Mouse (Mus musculus) midbrain, embryonic 14.5 days (tissue): ENCODE data around the gene Cntrl. TPM values are rescaled to one million over a fixed set of nuclear protein-coding genes. Genes with fewer than 3 reads are reported as not detected.

ENCODE experiments used
- ATAC-seq: fragments of 200-750 bp; cut with Nextera tagmentation; 2 replicates; pipeline ENCODE4 v1.8.0; 2017; ENCODE audit warnings: moderate number of reproducible peaks, moderate library complexity; ENCODE audit not compliant: low FRiP score, low TSS enrichment
- DNase-seq: peaks from one replicate; pipeline ENCODE4 v3.0.0-alpha.2; 2015
- H3K27ac ChIP-seq: fragments of 300-500 bp; sonication (generic); replicated peaks from 2 replicates; pipeline ENCODE4 v1.5.1; 2014; ENCODE audit warnings: mild to moderate bottlenecking, low read depth, low read length, moderate library complexity
- H3K27me3 ChIP-seq: fragments of 300-500 bp; sonication (generic); 2 replicates; pipeline ENCODE4 v1.6.1; 2014; ENCODE audit warnings: low read length, control low read depth, mixed read lengths; ENCODE audit not compliant: control insufficient read depth, insufficient read depth
- H3K36me3 ChIP-seq: fragments of 300-500 bp; sonication (generic); 2 replicates; pipeline ENCODE4 v1.6.1; 2014; ENCODE audit warnings: low read length, control low read depth; ENCODE audit not compliant: control insufficient read depth, insufficient read depth
- H3K4me1 ChIP-seq: fragments of 300-500 bp; sonication (generic); 2 replicates; pipeline ENCODE4 v1.6.1; 2014; ENCODE audit warnings: mild to moderate bottlenecking, antibody characterized with exemption, low read length, control low read depth; ENCODE audit not compliant: control insufficient read depth, insufficient read depth
- H3K4me2 ChIP-seq: fragments of 300-500 bp; sonication (generic); 2 replicates; pipeline ENCODE4 v1.6.1; 2014; ENCODE audit warnings: mild to moderate bottlenecking, low read length, moderate library complexity
- H3K4me3 ChIP-seq: fragments of 300-500 bp; sonication (generic); replicated peaks from 2 replicates; pipeline ENCODE4 v1.5.1; 2014; ENCODE audit warnings: low read depth, low read length
- H3K9ac ChIP-seq: fragments of 300-500 bp; sonication (generic); replicated peaks from 2 replicates; pipeline ENCODE4 v1.6.1; 2014; ENCODE audit warnings: mild to moderate bottlenecking, low read length, moderate library complexity
- H3K9me3 ChIP-seq: fragments of 300-500 bp; sonication (generic); 2 replicates; pipeline ENCODE4 v1.6.1; 2016; ENCODE audit warnings: low read length, control low read depth, mixed read lengths; ENCODE audit not compliant: control insufficient read depth
- WGBS: fragments of 180-500 bp; shearing (Covaris S2); extraction: QIAGEN DNeasy Blood & Tissue Kit; methylation state at CpG from one replicate; pipeline ENCODE4 v1.1.7; 2014; 5-methylcytosine and 5-hydroxymethylcytosine counted together
- polyA plus RNA-seq: library from polyadenylated mRNA; unstranded; fragments of >200 nt; fragmentation: Nextera tagmentation; extraction: Ambion mirVana; gene quantifications from 2 replicates; pipeline ENCODE4 v1.2.1, GENCODE M21; 2014

Gene Cntrl
- polyA plus RNA-seq, 1 experiment from 2014 or later: 13.8 TPM

DNA sequence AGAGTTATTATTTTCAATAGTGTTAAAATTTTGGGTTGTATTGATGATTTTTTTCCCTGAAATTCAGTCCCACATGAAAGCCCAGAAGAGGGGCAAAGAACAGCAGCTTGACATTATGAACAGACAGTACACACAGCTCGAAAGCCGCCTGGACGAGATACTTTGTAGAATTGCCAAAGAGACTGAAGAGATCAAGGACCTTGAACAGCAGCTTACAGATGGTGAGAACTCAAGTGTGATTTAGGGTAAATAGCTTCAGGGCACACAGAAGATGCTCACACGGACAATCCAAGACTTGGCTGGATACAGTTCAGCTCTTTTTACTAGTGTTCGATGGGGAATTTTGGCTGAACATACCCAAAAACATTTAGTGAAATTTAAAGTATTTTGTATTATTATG lies 24.6 kb downstream of the Cntrl start:
- Histone ChIP-seq H3K9ac (no peak overlapping the region), H3K36me3 (peaks cover 29% of the 10 kb centered on the region), H3K27ac (no peak overlapping the region), H3K4me1 (peaks cover 10% of the 10 kb centered on the region), H3K4me2 (no peak overlapping the region), H3K4me3 (no peak overlapping the region), H3K27me3 (no peaks in the 10 kb centered on the region), H3K9me3 (no peaks in the 10 kb centered on the region)
- DNase-seq (no peak), ATAC-seq (no peak)
- WGBS: 89% methylated on average over 5 of the region's 5 CpGs

DNA sequence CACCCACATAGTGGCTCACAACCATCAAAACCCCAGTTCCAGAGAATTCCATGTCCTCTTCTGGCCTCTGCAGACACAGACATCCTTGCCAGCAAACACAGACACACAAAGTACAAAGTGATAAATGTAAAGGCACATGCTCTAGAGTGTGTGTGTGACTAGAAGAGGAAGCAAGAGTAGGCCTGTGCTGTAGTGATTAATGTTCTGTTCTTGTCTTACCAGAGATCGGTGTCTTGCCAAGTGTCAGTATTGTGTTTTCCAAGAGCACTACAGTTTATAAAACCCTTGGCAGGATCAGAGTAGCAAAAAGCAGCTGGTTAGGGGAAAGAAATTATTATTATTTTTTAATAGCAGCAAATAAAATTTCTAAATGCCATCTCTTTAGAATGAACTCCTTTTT lies 29.3 kb downstream of the Cntrl start:
- H3K4me2 ChIP-seq: no peak overlapping the region
- peaks cover 54% of the 10 kb centered on the region for H3K36me3 ChIP-seq
- no peak for DNase-seq
- no peak overlapping the region for H3K9ac ChIP-seq
- H3K27me3 ChIP-seq: no peaks in the 10 kb centered on the region
- no peaks in the 10 kb centered on the region for H3K4me1 ChIP-seq
- no peak overlapping the region for H3K27ac ChIP-seq
- ATAC-seq: no peak
- H3K4me3 ChIP-seq: no peak overlapping the region
- WGBS: 100% methylated on average over 1 of the region's 1 CpGs
- no peaks in the 10 kb centered on the region for H3K9me3 ChIP-seq

DNA sequence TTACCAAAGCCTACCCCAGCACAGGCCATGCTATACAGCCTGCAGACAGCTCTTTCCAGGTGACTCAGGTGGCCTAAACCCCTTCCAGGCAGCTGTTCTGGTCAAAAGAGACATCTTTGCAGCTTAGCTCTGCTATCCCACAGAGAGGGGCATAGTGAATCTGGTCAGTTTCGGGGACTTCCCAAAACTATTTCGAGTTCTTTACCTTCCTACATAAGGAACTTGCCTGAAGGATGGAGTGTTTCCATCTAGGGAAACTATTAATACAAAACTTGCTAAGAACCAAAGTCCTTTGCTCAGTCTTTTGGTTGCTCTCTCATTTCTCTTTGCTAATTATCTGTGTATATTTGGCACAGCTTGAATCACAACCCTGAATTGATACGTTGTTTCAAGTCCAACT lies 32.4 kb downstream of the Cntrl start:
- 96% methylated on average over 3 of the region's 3 CpGs for WGBS
- Histone ChIP-seq H3K4me3 (no peak overlapping the region), H3K36me3 (peaks cover 81% of the 10 kb centered on the region), H3K4me1 (no peaks in the 10 kb centered on the region), H3K27me3 (no peaks in the 10 kb centered on the region), H3K27ac (no peak overlapping the region), H3K9ac (no peak overlapping the region), H3K4me2 (no peak overlapping the region), H3K9me3 (no peaks in the 10 kb centered on the region)
- no peak for ATAC-seq
- no peak for DNase-seq

DNA sequence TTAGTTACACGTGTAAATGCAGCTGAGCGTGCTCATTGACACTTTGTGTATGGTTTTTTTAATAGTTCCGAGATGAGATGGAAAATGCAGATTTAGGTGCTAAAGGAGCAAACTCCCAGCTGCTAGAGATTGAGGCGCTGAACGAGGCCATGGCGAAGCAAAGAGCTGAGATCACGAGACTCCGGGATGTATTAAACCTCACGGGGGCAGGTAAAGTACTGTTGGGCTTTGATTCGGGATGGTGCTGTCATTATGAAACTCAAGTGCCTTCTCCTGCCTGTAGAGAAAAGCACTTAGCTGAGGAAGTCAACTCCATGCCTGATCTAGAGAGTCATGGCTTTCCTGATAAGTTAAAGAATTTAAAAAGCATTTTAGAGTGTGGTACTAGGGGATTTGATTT lies 39.5 kb downstream of the Cntrl start:
- Histone ChIP-seq H3K27ac (no peak overlapping the region), H3K9me3 (no peaks in the 10 kb centered on the region), H3K36me3 (peaks cover 98% of the 10 kb centered on the region), H3K4me1 (no peaks in the 10 kb centered on the region), H3K4me3 (no peak overlapping the region), H3K9ac (no peak overlapping the region), H3K27me3 (no peaks in the 10 kb centered on the region), H3K4me2 (no peak overlapping the region)
- DNase-seq (no peak), ATAC-seq (no peak)
- WGBS: 95% methylated on average over 10 of the region's 10 CpGs

DNA sequence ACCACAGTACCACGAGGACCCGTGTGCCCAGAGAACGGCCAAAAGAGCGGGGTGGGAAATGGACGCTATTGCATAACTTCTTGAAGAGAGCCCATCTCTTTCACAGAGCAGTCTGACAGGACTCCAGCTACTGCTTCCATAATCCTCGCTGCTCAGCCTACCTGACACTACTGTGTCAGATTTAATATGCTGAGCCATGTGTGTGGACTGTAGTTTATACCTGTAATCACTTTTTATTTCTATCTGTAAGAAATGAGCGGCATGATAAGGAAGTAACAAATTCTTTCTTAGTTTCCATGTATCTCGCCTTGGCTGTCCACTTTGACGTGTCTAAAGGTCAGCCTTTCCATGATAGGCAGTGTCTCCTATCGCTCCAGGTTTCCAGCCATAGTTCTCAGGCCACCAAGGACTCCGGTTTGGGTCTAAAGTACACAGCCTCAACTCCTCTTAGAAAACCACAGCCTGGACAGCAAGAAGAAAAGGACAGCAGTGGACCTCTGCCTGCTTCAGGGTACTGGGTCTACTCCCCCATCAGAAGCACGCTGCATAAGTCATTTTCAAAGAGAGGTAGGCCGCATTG lies 42.1 kb downstream of the Cntrl start:
- Histone ChIP-seq H3K9ac (no peak overlapping the region), H3K36me3 (peaks cover 98% of the 10 kb centered on the region), H3K4me1 (no peaks in the 10 kb centered on the region), H3K4me3 (no peak overlapping the region), H3K9me3 (no peaks in the 10 kb centered on the region), H3K27me3 (no peaks in the 10 kb centered on the region), H3K4me2 (no peak overlapping the region), H3K27ac (no peak overlapping the region)
- no peak for ATAC-seq
- DNase-seq: no peak
- 97% methylated on average over 13 of the region's 13 CpGs for WGBS

DNA sequence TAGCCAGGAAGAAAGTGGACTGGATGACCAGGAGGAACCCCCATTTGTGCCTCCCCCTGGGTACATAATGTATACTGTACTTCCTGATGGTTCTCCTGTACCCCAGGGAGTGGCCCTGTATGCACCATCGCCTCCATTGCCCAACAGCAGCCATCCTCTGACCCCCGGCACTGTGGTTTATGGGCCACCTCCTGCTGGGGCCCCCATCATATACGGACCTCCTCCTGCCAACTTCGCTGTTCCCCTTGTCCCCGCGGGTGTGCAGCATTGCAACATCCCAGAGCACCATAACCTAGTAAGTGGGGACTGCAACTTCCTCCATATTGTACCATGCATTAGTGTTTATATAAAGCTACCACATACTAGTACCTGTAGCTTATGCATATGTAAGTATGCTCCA lies 43.9 kb downstream of the Cntrl start:
- H3K4me3 ChIP-seq: no peak overlapping the region
- peaks cover 95% of the 10 kb centered on the region for H3K36me3 ChIP-seq
- no peak overlapping the region for H3K27ac ChIP-seq
- H3K9ac ChIP-seq: no peak overlapping the region
- no peaks in the 10 kb centered on the region for H3K4me1 ChIP-seq
- H3K9me3 ChIP-seq: no peaks in the 10 kb centered on the region
- H3K27me3 ChIP-seq: no peaks in the 10 kb centered on the region
- DNase-seq: no peak
- 96% methylated on average over 6 of the region's 6 CpGs for WGBS
- ATAC-seq: no peak
- no peak overlapping the region for H3K4me2 ChIP-seq

DNA sequence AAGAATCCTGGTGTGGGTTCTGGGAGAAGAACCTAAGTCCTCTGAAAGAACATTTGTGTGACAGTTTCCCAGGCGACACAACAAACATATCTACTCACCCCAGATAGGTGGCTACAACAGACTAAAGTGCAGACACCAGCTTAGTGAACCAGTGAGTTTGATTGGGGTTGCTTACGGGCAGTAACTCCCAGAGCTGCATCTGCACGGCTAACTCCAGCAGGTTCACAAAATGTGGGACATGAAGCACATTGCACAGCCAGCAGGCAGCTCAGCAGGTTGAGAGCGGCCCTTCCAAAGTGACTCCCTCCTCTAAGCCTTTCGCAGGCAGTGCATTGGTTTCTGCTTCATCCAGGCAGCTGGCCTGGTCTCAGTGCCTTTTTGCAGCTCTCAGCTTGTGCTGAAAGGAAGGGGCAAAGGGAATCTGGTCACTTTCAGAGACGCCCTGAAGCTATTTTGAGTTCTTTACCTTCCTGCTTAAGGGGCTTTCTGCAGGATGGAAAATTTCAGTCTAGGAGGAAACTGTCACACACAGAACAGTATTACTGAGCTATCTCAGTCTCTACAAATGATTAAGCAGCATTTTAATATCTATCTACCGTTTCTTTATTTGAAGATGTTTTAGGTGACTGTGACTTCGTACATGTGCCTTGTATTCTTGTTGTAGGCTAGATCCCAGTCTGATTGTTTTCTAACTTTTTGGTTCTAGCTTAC lies 44.7 kb downstream of the Cntrl start:
- ATAC-seq: no peak
- WGBS: 89% methylated on average over 8 of the region's 8 CpGs

DNA sequence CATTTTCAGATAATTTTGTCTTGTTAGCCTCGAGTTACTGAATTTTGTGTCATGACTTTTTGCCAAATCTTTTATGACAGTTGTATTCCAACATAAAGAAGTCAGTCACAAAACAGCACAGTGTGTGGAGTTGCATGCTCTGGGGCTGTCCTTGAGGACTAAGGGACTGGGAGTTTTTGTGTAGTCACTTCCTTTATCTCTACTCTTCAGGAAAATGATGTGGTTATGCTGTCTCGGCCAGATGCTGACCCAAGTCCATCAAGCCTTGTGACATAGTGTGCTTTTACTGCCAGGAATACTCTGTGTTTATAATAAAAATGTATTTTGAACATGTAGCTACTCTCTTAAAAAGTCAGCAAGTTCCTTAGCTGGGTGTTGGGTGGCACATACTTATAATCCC lies 47.7 kb downstream of the Cntrl start:
- H3K9me3 ChIP-seq: no peaks in the 10 kb centered on the region
- H3K9ac ChIP-seq: no peak overlapping the region
- no peak for DNase-seq
- H3K4me2 ChIP-seq: no peak overlapping the region
- WGBS: 93% methylated on average over 2 of the region's 2 CpGs
- peaks cover 76% of the 10 kb centered on the region for H3K36me3 ChIP-seq
- no peak for ATAC-seq
- no peak overlapping the region for H3K27ac ChIP-seq
- H3K4me3 ChIP-seq: no peak overlapping the region
- H3K4me1 ChIP-seq: no peaks in the 10 kb centered on the region
- H3K27me3 ChIP-seq: no peaks in the 10 kb centered on the region

More for the DNA sequence above, 44.7 kb downstream of the Cntrl start:
- peaks cover 95% of the 10 kb centered on the region for H3K36me3 ChIP-seq
- no peak overlapping the region for H3K4me2 ChIP-seq
- H3K27ac ChIP-seq: no peak overlapping the region
- no peak for DNase-seq
- no peak overlapping the region for H3K9ac ChIP-seq
- H3K4me3 ChIP-seq: no peak overlapping the region
- H3K9me3 ChIP-seq: no peaks in the 10 kb centered on the region
- H3K27me3 ChIP-seq: no peaks in the 10 kb centered on the region
- H3K4me1 ChIP-seq: no peaks in the 10 kb centered on the region

DNA sequence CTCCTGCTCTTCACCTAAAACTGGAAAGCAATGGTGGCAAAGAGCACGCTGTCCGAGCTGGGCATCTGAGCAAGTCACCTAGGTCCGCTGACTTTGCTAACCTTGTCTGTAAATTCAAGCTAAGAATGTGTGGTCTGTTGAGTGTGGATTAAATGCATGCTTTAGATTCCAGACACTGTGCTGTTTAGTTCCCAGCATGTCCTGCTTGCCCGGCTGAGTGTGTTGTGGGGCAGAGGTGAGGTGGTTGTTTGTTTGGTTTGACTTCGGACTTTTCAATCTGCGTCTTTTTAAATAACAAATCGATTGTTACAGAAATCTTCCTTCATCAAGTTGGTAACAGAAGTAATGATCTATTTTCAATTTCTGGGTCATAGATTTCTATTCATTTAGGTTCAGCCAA lies 48.5 kb downstream of the Cntrl start:
- Histone ChIP-seq H3K4me2 (no peak overlapping the region), H3K27me3 (no peaks in the 10 kb centered on the region), H3K36me3 (peaks cover 75% of the 10 kb centered on the region), H3K9me3 (no peaks in the 10 kb centered on the region), H3K4me1 (no peaks in the 10 kb centered on the region), H3K27ac (no peak overlapping the region), H3K9ac (no peak overlapping the region), H3K4me3 (no peak overlapping the region)
- 92% methylated on average over 7 of the region's 7 CpGs for WGBS
- DNase-seq (no peak), ATAC-seq (no peak)
